Mouse (Mus musculus): ENCODE measurements at regions not wholly inside any gene's neighbourhood (a gene's known extent, or its start where the extent isn't known, plus 50 kb on each side); places are given as distances from the start of the nearest gene placed in this dataset.
A peak's percentile ranks its signal among the peaks of the same experiment; 100 is the strongest.

GRCm38 (mm10) chr12:107231629-107232028 lies 256.8 kb upstream of the 3110018I06Rik start:
- no peak for DNase-seq (ENCODE audit: low read depth, low spot score)

GRCm38 (mm10) chr12:107250747-107251470 lies 237.5 kb upstream of the 3110018I06Rik start:
- DNase-seq (ENCODE audit: low read depth, low spot score) = no peak

GRCm38 (mm10) chr12:107251981-107252380 lies 236.5 kb upstream of the 3110018I06Rik start:
- DNase-seq (ENCODE audit: low read depth, low spot score) = no peak

- no peak for DNase-seq (ENCODE audit: low read depth, low spot score)
Measured at GRCm38 (mm10) chr12:107262076-107262475, 226.4 kb upstream of the 3110018I06Rik start.

DNA sequence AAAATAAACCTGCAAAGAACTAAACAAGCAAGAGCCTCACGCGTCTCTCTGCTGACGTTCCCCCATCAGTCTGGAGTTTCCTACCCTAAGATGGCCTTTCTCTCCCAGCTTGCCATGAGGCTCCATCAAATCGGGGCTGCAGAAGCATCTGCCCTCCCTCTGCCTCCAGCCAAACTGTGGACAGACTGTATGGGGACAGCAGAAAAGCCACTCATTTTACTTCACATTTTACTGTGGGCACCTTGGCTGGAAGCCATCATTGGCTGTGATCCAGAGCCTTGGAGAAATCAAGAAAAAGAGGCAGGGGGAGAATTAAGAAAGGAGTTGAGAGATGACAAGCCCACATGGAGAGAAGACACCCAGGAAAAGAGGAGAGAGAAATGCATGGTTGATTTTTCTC lies 225.9 kb upstream of the 3110018I06Rik start:
- no peak for DNase-seq (ENCODE audit: low read depth, low spot score)

- no peak for DNase-seq (ENCODE audit: low read depth, low spot score)
Measured at GRCm38 (mm10) chr12:107266696-107267095, 221.7 kb upstream of the 3110018I06Rik start.

DNA sequence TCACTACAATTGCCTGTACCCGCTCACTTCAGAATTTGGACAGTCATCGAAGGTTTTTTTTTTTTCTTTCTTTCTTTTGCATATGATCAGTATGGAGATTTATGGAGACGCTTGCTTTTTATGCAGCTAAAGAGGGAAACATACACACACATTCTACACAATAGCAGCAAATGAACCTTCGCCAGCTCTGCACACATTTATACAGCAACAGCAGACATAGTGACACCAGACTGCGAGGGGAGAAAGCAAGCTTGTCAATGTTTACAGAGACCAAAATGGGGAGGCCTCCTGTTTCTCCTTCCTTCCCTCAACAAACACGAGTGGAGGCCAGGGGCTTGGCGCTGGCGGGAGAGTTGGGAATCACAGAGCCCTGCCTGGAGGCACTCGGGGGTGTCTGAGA lies 202.8 kb upstream of the 3110018I06Rik start:
- peak; percentile 66 for DNase-seq (ENCODE audit: low read depth, low spot score)

- DNase-seq (ENCODE audit: low read depth, low spot score) = no peak
Measured at GRCm38 (mm10) chr12:107291377-107291776, 197.1 kb upstream of the 3110018I06Rik start.

GRCm38 (mm10) chr12:107307094-107307740 lies 181.2 kb upstream of the 3110018I06Rik start:
- no peak for DNase-seq (ENCODE audit: low read depth, low spot score)

GRCm38 (mm10) chr12:107315446-107315845 lies 173.0 kb upstream of the 3110018I06Rik start:
- no peak for DNase-seq (ENCODE audit: low read depth, low spot score)

GRCm38 (mm10) chr12:107322861-107323260 lies 165.6 kb upstream of the 3110018I06Rik start:
- DNase-seq (ENCODE audit: low read depth, low spot score) = no peak

DNA sequence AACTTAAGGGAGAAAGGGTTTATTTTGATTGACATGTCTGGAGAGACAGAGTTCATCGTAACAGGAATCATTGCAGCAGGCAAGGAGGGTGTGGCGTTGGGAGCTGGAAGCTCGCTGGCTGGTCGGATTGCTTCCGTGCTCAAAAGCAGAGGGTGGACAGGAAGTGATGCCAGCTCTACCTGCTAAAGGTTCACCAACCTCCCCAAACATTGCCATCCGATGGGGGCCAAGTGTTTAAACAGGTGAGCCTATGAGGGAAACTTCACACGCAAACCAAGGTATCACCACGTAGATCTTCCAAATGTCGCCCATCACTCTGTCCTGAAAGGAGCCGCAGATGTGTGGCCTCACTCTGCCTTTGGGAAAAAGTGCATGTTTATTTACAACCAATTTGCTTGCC lies 162.3 kb upstream of the 3110018I06Rik start:
- DNase-seq (ENCODE audit: low read depth, low spot score) = no peak

DNA sequence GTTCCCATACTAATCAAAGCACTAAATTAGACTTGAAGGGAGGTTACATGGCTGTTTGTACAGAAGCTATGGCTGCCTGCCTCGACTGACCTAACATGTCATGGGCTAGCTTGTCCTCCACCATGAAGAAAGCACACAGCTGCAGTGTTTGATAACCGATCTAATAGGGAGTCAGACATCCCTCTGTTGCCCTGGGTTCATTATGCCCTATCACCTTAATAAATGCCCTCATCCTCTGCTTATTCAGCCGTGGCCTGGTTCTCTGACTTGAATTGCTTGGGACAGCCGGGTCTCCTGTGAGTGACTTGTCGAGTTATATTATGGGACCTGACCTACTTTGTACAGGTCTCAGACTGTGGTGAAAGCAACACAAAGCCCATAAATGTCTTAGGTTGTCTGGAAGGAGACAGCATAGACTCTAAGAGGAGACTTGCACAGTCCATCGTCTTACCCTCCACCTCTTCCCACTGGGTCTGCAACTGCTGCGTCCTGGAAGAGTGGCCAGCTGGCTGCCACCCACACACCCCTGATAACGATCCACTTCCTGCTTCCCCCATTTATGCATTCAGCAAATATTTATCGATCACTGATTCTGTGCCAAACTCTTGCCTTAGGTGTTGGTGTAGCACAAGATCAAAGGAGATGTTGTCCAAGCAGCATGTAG lies 161.2 kb upstream of the 3110018I06Rik start:
- DNase-seq (ENCODE audit: low read depth, low spot score) = no peak

DNA sequence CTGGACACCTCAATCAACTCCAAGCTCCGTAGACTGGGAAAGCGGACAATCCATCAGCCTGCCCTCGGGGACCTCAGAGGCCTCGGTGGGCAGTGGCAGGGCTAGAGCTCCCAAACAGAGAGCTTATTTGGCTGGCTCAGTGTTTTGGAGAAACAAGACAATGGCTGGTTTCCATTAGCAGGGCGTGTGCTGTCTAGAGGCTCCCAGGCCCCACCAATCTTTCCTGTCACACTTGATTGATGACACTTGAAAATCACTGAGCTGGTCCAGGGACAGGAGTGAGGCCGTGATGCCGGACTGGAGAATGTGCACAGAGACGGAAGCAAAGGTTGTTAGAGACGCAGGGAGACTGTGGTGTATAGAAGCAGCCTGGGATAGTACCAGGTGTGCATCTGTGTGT lies 159.4 kb upstream of the 3110018I06Rik start:
- DNase-seq (ENCODE audit: low read depth, low spot score) = no peak

GRCm38 (mm10) chr12:107334366-107334765 lies 154.1 kb upstream of the 3110018I06Rik start:
- no peak for DNase-seq (ENCODE audit: low read depth, low spot score)

DNA sequence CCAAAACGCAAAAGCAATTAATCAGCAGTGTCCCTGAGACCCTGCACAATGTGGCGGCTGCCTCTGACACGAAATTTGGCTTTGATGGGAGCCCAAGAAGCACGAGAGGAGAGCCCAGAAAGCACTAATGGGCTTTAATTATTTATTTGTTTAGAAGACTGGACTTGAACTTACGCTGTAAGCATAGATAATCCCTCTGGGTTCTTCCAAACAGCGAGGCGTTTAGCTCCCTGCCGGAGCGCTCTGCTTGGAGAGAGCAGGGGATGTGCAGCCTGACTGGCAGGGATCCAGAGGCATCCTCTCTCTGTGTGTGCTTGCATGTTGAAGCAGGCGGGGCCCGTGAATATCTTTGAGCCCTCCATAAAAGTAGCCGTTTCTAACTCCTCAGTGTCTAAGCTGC lies 153.3 kb upstream of the 3110018I06Rik start:
- no peak for DNase-seq (ENCODE audit: low read depth, low spot score)

- DNase-seq (ENCODE audit: low read depth, low spot score) = no peak
Measured at GRCm38 (mm10) chr12:107338758-107339157, 149.7 kb upstream of the 3110018I06Rik start.

- no peak for DNase-seq (ENCODE audit: low read depth, low spot score)
Measured at GRCm38 (mm10) chr12:107356211-107356610, 132.2 kb upstream of the 3110018I06Rik start.

GRCm38 (mm10) chr12:107356974-107357373 lies 131.5 kb upstream of the 3110018I06Rik start:
- DNase-seq (ENCODE audit: low read depth, low spot score) = no peak

DNA sequence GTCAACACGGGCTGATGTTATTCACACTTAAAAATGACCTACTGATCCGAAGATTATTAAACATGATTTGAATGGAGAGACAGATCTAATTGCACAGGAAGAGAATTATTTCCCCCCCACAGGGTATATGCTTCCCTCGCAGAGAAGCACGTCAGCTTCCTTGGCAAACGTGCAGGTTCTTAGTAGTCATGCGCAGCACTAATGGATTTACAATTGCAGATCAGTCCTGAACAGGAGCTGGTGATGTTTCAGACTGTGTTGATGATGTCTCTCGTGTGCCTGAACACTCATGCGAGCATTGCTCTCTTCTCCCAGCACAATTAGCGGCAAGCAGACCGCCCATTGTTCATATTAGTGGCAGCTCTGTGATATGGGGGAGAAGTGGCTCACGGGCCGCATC lies 127.9 kb upstream of the 3110018I06Rik start:
- peak; percentile 6 for DNase-seq (ENCODE audit: low read depth, low spot score)

DNA sequence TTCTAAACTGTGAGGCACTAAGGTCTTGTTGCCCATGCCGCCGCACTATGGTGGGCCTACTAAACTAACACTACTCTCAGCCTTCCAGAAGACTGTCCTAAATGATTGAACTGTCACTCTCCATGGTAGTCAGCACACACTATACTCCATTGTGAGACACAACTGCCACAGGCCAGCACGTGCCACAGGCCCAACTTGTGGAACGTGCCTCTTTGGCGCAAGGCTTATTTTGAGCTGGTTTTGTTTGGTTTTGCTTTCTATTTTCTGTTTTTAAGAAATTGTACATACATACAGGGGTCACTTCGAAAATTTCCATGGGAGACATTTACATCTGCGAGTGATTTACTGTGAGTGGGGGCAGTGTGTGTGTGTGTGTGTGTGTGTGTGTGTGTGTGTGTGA lies 126.8 kb upstream of the 3110018I06Rik start:
- DNase-seq (ENCODE audit: low read depth, low spot score) = no peak

- DNase-seq (ENCODE audit: low read depth, low spot score) = no peak
Measured at GRCm38 (mm10) chr12:107362120-107362519, 126.3 kb upstream of the 3110018I06Rik start.

DNA sequence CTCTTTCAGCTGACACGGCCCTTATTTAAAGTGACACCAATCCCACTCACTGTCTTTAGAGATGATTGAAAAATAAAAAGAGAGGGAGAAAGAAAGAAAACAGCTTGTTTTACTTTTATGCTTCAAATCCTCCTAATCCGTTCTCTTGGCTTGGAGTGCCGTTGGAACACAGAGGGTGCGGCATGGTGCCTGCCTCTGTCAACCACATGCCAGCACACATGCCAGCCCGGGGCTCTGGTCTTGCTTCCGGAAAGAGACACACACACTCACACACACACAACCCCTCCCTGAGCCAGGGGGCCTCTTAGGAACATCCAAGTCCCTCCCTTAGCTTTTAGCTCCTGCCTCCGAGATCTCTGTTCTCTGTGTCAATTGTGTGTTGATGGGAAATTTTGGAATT lies 116.2 kb upstream of the 3110018I06Rik start:
- DNase-seq (ENCODE audit: low read depth, low spot score) = peak; percentile 20
